Mouse (Mus musculus): ENCODE measurements around the gene Ucp3.

Gene Ucp3

GRCm38 (mm10) chr7:100500276-100500977 is 27.6 kb downstream of the Ucp3 start:
- peak; percentile 84 for DNase-seq (ENCODE audit: low read depth, low spot score)

GRCm38 (mm10) chr7:100501027-100501843 is 28.4 kb downstream of the Ucp3 start:
- peak; percentile 79 for DNase-seq (ENCODE audit: low read depth, low spot score)

- DNase-seq (ENCODE audit: low read depth, low spot score): peak; percentile 97
These were observed 29.1 kb downstream of the Ucp3 start for GRCm38 (mm10) chr7:100501844-100502373.

GRCm38 (mm10) chr7:100502374-100502922 is 29.7 kb downstream of the Ucp3 start:
- no peak for DNase-seq (ENCODE audit: low read depth, low spot score)

GRCm38 (mm10) chr7:100503076-100503475 is 30.3 kb downstream of the Ucp3 start:
- no peak for DNase-seq (ENCODE audit: low read depth, low spot score)

GRCm38 (mm10) chr7:100504740-100505487 is 32.1 kb downstream of the Ucp3 start:
- DNase-seq (ENCODE audit: low read depth, low spot score): peak; percentile 67

GRCm38 (mm10) chr7:100506494-100506893 is 33.7 kb downstream of the Ucp3 start:
- DNase-seq (ENCODE audit: low read depth, low spot score): no peak

GRCm38 (mm10) chr7:100508670-100509069 is 35.9 kb downstream of the Ucp3 start:
- DNase-seq (ENCODE audit: low read depth, low spot score): no peak

- no peak for DNase-seq (ENCODE audit: low read depth, low spot score)
These were observed 38.8 kb downstream of the Ucp3 start for GRCm38 (mm10) chr7:100511602-100512001.

GRCm38 (mm10) chr7:100514573-100514972 is 41.8 kb downstream of the Ucp3 start, which contains the start of gene Dnajb13:
Gene Dnajb13 (minus strand): TSS chr7:100514960.
- DNase-seq (ENCODE audit: low read depth, low spot score): peak; percentile 58

GRCm38 (mm10) chr7:100520204-100520603 is 47.4 kb downstream of the Ucp3 start:
- DNase-seq (ENCODE audit: low read depth, low spot score): no peak

GRCm38 (mm10) chr7:100520663-100521285 is 48.0 kb downstream of the Ucp3 start:
- DNase-seq (ENCODE audit: low read depth, low spot score): peak; percentile 82

- DNase-seq (ENCODE audit: low read depth, low spot score): peak; percentile 72
These were observed 49.4 kb downstream of the Ucp3 start for GRCm38 (mm10) chr7:100522222-100522621.

GRCm38 (mm10) chr7:100524669-100525068 is 51.9 kb downstream of the Ucp3 start:
- no peak for DNase-seq (ENCODE audit: low read depth, low spot score)

GRCm38 (mm10) chr7:100530766-100531165 is 58.0 kb downstream of the Ucp3 start:
- DNase-seq (ENCODE audit: low read depth, low spot score): no peak

- DNase-seq (ENCODE audit: low read depth, low spot score): peak; percentile 69
These were observed 60.7 kb downstream of the Ucp3 start for GRCm38 (mm10) chr7:100533503-100533902.

GRCm38 (mm10) chr7:100534216-100534615 is 61.4 kb downstream of the Ucp3 start:
- DNase-seq (ENCODE audit: low read depth, low spot score): no peak

GRCm38 (mm10) chr7:100535831-100536230 is 63.0 kb downstream of the Ucp3 start:
- no peak for DNase-seq (ENCODE audit: low read depth, low spot score)

All from R1 (cell line).